Mouse (Mus musculus): ENCODE results near the gene Tldc2. TPM values are rescaled to one million over a fixed set of nuclear protein-coding genes. Genes with fewer than 3 reads are reported as not detected.

The Tldc2 gene
- not detected in 2 replicates for total RNA-seq (2014; rRNA removed; ENCODE audit: low replicate concordance)
- polyA plus RNA-seq (2015; fragmentation: Nextera tagmentation; extraction: Ambion mirVana) = not detected in 2 replicates

DNA sequence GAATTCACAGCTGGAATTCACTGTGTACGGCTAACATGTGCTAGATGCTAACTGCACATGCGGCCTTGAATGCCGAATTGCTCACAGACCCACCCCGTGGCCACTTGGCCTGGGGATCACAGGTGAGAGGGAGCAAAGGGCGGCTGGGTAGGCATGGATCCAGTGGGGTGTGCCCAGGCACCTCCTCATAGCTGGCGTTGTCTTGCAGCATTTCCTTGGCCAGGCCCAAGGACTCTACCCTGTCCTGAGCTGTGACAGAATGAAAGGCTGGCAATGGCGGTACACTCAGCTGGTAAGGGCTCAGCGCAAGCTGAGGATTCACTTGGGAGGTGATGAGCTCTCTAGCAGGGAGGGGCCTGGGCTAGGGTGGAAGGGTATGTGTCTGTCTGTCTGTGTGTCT lies at the start of gene Tldc2:
TSS of gene Tldc2 (plus strand) at position 260 of the 400 bp plus-strand sequence.
- Histone ChIP-seq H3K36me3 (replicated peaks; ENCODE audit: control insufficient read depth, insufficient read depth, low read length) (no peaks in the 10 kb centered on the region), H3K9me3 (replicated peaks; ENCODE audit: control insufficient read depth, low read length) (no peaks in the 10 kb centered on the region), H3K4me1 (ENCODE audit: control insufficient read depth, insufficient read depth) (peaks cover 7% of the 10 kb centered on the region; the same call in 1 of the 2 replicates), H3K27me3 (ENCODE audit: control insufficient read depth, insufficient read depth, low read length) (no peaks in the 10 kb centered on the region), H3K4me2 (ENCODE audit: low read depth, low read length) (no peak within 1 kb of the TSS), H3K9ac (replicated peaks; ENCODE audit: low read depth, low read length) (no peak within 1 kb of the TSS), H3K4me3 (ENCODE audit: low read depth, low read length) (no peak within 1 kb of the TSS), H3K27ac (ENCODE audit: low read depth) (no peak within 1 kb of the TSS)
- no peak for DNase-seq (ENCODE audit: low spot score)
- ATAC-seq (ENCODE audit: insufficient read depth, low read depth) = no peak
- WGBS = 83% methylated on average over 8 of the region's 8 CpGs
- no peak for TF ChIP-seq CTCF (IDR thresholded peaks at IDR 0.05; ENCODE audit: low read depth)
- TF ChIP-seq EP300 (IDR thresholded peaks at IDR 0.05; ENCODE audit: low read depth) = no peak

- Histone ChIP-seq H3K4me1 (ENCODE audit: control insufficient read depth, insufficient read depth) (no peaks in the 10 kb centered on the region), H3K4me2 (ENCODE audit: low read depth, low read length) (no peak overlapping the region), H3K27ac (ENCODE audit: low read depth) (no peak overlapping the region), H3K9me3 (replicated peaks; ENCODE audit: control insufficient read depth, low read length) (no peaks in the 10 kb centered on the region), H3K4me3 (ENCODE audit: low read depth, low read length) (no peak overlapping the region), H3K9ac (replicated peaks; ENCODE audit: low read depth, low read length) (no peak overlapping the region), H3K27me3 (ENCODE audit: control insufficient read depth, insufficient read depth, low read length) (no peaks in the 10 kb centered on the region), H3K36me3 (replicated peaks; ENCODE audit: control insufficient read depth, insufficient read depth, low read length) (peaks cover 83% of the 10 kb centered on the region)
- no peak for ATAC-seq (ENCODE audit: insufficient read depth, low read depth)
- DNase-seq (ENCODE audit: low spot score) = no peak
- WGBS = 92% methylated on average over 9 of the region's 9 CpGs
- TF ChIP-seq EP300 (IDR thresholded peaks at IDR 0.05; ENCODE audit: low read depth) = no peak
- no peak for TF ChIP-seq CTCF (IDR thresholded peaks at IDR 0.05; ENCODE audit: low read depth)
These were observed 49.6 kb upstream of the Tldc2 start for GRCm38 (mm10) chr2:157037303-157037702.

GRCm38 (mm10) chr2:157039900-157040648 lies 46.8 kb upstream of the Tldc2 start:
- no peaks in the 10 kb centered on the region for H3K4me1 ChIP-seq (ENCODE audit: control insufficient read depth, insufficient read depth)
- no peaks in the 10 kb centered on the region for H3K27me3 ChIP-seq (ENCODE audit: control insufficient read depth, insufficient read depth, low read length)
- WGBS = 75% methylated on average over 50 of the region's 50 CpGs
- ATAC-seq (ENCODE audit: insufficient read depth, low read depth) (peak; percentile 53), DNase-seq (ENCODE audit: low spot score) (no peak)
- H3K27ac ChIP-seq (ENCODE audit: low read depth) = no peak overlapping the region
- H3K9ac ChIP-seq (replicated peaks; ENCODE audit: low read depth, low read length) = no peak overlapping the region
- no peak overlapping the region for H3K4me2 ChIP-seq (ENCODE audit: low read depth, low read length)
- H3K4me3 ChIP-seq (ENCODE audit: low read depth, low read length) = no peak overlapping the region
- TF ChIP-seq CTCF (IDR thresholded peaks at IDR 0.05; ENCODE audit: low read depth) (peak; percentile 23), EP300 (IDR thresholded peaks at IDR 0.05; ENCODE audit: low read depth) (no peak)
- H3K36me3 ChIP-seq (replicated peaks; ENCODE audit: control insufficient read depth, insufficient read depth, low read length) = peaks cover 68% of the 10 kb centered on the region
- no peaks in the 10 kb centered on the region for H3K9me3 ChIP-seq (replicated peaks; ENCODE audit: control insufficient read depth, low read length)

DNA sequence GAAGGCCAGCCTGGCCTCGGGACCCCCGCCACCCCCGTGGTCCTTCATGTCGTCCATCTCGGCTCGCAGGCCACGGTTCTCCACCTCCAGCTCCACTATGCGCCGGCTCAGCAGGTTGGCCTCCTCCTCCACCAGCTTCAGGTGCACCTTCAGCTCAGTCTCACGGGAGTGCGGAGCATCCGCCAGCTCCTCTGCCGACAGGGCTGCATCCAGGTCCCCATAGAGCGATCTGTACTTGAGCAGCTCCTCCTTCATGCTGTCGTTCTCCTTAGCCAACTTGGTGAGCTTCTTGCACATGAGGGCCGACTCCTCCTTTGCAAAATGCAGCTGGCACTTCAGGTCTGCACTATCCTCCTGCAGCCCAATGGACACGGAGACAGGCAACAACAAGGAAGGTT lies 46.2 kb upstream of the Tldc2 start:
- Histone ChIP-seq H3K9ac (replicated peaks; ENCODE audit: low read depth, low read length) (no peak overlapping the region), H3K27me3 (ENCODE audit: control insufficient read depth, insufficient read depth, low read length) (no peaks in the 10 kb centered on the region), H3K4me1 (ENCODE audit: control insufficient read depth, insufficient read depth) (no peaks in the 10 kb centered on the region), H3K27ac (ENCODE audit: low read depth) (no peak overlapping the region), H3K4me3 (ENCODE audit: low read depth, low read length) (no peak overlapping the region), H3K4me2 (ENCODE audit: low read depth, low read length) (no peak overlapping the region), H3K36me3 (replicated peaks; ENCODE audit: control insufficient read depth, insufficient read depth, low read length) (peaks cover 68% of the 10 kb centered on the region), H3K9me3 (replicated peaks; ENCODE audit: control insufficient read depth, low read length) (no peaks in the 10 kb centered on the region)
- TF ChIP-seq EP300 (IDR thresholded peaks at IDR 0.05; ENCODE audit: low read depth) (no peak), CTCF (IDR thresholded peaks at IDR 0.05; ENCODE audit: low read depth) (no peak)
- 81% methylated on average over 17 of the region's 17 CpGs for WGBS
- ATAC-seq (ENCODE audit: insufficient read depth, low read depth) (no peak), DNase-seq (ENCODE audit: low spot score) (no peak)

DNA sequence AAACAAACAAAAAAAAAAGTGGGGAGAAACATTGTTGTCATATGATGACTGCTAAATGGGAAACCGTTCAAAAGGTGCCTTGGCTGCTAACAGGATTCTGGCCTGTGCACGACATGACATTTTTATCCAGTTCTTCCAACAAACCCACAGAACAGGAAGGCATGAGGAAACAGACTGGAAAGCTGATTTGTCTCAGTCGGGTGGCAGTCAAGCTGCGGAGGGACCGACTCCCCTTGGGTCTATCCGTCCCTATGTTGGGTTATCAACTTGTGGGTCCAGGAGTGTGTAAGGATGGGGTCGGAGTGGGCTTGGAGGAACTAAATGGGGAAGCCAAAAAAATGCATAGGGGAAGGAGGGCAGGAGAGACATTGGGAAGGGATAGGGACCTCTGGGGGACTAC lies 45.4 kb upstream of the Tldc2 start:
- H3K4me2 ChIP-seq (ENCODE audit: low read depth, low read length) = no peak overlapping the region
- TF ChIP-seq CTCF (IDR thresholded peaks at IDR 0.05; ENCODE audit: low read depth) (no peak), EP300 (IDR thresholded peaks at IDR 0.05; ENCODE audit: low read depth) (no peak)
- H3K4me3 ChIP-seq (ENCODE audit: low read depth, low read length) = no peak overlapping the region
- H3K4me1 ChIP-seq (ENCODE audit: control insufficient read depth, insufficient read depth) = no peaks in the 10 kb centered on the region
- DNase-seq (ENCODE audit: low spot score) (no peak), ATAC-seq (ENCODE audit: insufficient read depth, low read depth) (no peak)
- no peak overlapping the region for H3K27ac ChIP-seq (ENCODE audit: low read depth)
- WGBS = 69% methylated on average over 7 of the region's 7 CpGs
- no peak overlapping the region for H3K9ac ChIP-seq (replicated peaks; ENCODE audit: low read depth, low read length)
- peaks cover 69% of the 10 kb centered on the region for H3K36me3 ChIP-seq (replicated peaks; ENCODE audit: control insufficient read depth, insufficient read depth, low read length)
- H3K27me3 ChIP-seq (ENCODE audit: control insufficient read depth, insufficient read depth, low read length) = no peaks in the 10 kb centered on the region
- no peaks in the 10 kb centered on the region for H3K9me3 ChIP-seq (replicated peaks; ENCODE audit: control insufficient read depth, low read length)
